Mouse (Mus musculus): Measurements from ENCODE around the gene Nck2. TPM values are rescaled to one million over a fixed set of nuclear protein-coding genes. Genes with fewer than 3 reads are reported as not detected.
A peak's percentile ranks its signal among the peaks of the same experiment; 100 is the strongest.

The Nck2 gene
- total RNA-seq, 2 experiments from 2014 or later: 55.6 to 56.3 TPM

DNA sequence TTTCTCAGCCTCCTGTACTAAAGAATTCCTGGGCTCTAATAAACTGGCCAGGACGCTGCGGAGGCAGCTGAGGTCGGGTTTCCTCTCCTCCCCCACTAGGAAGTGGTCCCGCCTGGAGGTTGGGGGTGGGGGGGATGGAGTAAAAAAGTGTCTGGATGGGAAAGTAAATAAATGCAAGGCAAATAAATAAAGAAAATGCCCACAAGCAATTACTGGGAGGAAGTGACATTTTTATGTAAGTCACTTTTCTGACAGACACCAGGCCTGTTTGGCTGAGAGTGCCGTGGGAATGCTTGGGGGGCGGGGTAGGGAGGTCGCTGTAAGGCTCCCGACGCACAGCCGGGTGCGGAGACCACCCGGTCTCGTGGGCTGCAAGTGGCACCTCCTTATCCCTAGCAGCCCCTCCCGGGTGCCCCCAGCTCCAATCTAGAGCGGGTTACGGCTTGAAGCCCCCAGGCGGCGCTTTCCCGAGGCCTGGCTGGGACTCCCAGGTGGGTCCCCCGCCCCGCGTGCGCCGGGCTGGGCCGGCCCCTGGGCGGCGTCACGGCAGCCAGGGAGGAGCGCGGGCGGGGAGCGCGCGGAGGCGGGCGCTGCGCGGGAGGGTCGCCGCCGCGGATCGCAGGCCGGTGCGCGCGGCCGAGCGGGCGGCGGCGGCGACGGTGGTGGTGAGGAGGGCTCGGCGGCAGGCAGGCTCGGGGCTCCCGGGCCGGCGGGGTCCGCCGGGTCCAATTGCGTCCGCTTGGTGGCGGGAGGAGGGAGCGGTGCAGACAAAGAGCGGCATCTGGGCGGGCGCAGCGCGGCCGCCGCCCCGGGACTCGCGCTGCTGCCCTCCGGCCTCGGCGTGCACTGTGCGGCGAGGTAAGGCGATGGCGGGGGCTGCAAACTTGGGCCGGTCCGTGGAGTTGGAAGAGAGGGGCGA, 1.1 kb downstream of the Nck2 start:
- H3K4me3 ChIP-seq: peak overlapping the region; percentile 69

DNA sequence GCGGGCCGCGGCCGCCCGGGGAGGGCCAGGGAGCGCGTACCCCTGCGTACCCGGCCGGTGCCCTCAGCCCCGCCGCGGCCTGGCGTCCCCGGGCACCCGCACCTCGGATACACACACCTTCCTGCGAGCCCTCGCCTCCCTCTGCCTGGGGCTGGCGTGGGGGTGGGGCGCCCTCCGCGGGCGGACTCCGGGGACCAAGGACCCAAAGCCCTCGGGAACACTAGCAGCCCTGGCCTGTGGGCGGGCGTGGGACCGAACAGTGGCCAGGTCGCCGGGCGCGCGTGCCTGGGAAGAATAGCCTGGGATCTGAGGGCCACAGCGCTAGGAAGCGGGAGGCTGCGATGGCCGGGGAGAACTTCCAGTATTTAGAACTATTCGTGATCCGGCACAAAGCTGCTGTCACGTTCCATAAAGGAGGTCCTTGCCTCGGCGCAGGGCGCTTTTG, 1.7 kb downstream of the Nck2 start:
- peak overlapping the region; percentile 69 for H3K4me3 ChIP-seq
- DNase-seq (ENCODE audit: low spot score in 2 of 2): peak in 1 of 2 experiments; percentile 44
- peak overlapping the region; percentile 96 for H3K27ac ChIP-seq
- no peak for TF ChIP-seq CTCF (conservative IDR thresholded peaks at IDR 0.05)

More for the DNA sequence above, 1.1 kb downstream of the Nck2 start:
- peak; percentile 62 for TF ChIP-seq CTCF (conservative IDR thresholded peaks at IDR 0.05)
- H3K27ac ChIP-seq: peak overlapping the region; percentile 96
- DNase-seq (ENCODE audit: low spot score in 2 of 2): peak; percentile 66 to 77

DNA sequence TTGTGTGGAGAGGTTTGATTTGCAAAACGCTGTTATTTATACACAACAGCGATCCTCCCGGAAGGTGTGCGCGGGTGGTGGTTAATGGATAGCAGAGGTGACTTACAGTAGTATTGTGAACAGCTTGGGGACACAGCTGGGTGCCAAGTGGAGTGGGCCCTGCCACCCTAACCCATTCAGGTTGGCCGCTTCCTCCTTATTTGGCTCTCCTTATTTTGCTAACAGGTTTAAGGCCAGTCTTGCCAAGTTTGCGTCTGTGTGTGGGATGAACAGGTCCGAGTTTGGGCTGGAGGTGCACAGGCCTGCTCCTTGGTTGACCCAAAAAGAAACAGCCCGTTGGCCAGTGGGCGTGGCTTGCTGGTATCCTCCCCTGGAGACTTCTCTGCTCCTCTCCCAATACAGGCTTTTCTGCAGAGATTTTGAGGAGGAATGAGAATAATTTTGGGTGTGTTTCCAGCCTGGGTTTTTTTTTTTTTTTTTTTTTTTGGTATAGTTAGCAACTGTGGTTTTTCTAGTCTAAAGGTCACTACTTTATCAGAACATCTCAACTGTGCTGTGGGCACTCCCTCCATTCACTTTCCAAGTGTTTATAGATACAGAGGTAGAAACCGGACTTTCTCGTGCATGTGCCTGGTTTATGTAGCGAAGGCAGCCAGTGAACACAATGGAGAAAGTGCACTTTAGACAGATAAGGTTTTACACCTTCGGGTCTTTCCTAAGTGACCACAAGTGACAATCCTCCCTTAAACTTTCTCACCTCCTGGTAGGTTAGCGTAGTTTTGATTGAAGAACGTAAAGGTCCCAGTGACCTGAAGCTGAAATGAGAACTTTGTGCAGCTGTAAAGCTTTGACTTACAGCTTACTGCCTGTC, 2.6 kb downstream of the Nck2 start:
- Histone ChIP-seq H3K4me3 (peak overlapping the region; percentile 69), H3K27ac (peak overlapping the region; percentile 96)
- TF ChIP-seq CTCF (conservative IDR thresholded peaks at IDR 0.05): no peak
- DNase-seq (ENCODE audit: low spot score in 2 of 2): no peak

DNA sequence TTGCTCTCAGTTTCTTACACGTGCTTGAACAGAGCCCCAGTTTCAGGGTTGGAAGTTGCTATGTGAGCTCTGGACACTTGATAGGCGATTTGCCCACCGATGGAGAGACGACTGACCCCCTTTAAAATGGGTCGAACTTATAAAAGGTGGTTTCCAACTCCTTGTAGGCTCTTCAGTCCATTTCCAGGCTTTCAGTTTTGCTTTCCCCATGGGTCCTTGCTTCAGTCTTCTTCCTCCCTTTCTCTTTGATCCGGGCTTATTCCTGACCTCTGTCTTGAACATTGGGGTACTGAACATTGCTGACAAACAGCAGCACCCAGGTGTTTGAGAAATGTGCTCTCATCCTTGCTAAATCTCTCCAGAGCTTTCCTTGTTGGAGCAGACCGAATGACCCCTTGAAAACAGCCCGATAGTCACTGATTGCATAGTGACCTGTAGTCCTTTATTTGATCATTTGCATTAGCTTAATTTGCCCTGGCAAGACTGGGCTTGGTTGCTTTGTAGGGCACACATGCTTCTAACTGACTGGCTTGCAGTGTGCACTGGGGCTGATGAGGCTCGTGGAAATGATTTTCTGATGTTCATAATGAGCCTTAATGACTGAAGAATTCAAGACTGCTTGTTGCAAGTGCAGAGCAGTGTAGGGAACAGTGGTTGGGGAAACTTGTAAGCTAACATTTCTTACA, 3.4 kb downstream of the Nck2 start:
- Histone ChIP-seq H3K4me3 (peak overlapping the region; percentile 69), H3K27ac (no peak overlapping the region)
- no peak for DNase-seq (ENCODE audit: low spot score in 2 of 2)
- TF ChIP-seq CTCF (conservative IDR thresholded peaks at IDR 0.05): no peak

DNA sequence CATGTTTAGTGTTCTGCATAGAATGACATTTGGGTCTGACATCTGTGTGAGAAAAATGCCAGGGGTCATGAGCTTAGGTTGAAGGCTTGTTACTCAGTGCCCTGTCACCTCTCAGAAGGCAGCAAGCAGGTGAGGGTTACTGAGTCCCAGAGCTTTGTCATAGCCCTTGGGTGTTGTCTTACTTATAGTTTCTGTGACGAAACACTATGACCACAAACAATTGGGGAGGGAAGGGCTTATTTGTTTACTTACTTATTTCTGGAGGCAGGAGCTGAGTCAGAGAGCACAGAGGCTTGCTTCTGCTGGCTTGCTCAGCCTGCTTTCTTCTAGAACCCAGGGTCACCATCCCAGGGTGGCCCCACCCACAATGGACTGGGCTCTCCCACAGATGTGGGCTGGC, 6.4 kb downstream of the Nck2 start:
- Histone ChIP-seq H3K4me3 (no peak overlapping the region), H3K27ac (no peak overlapping the region)
- no peak for TF ChIP-seq CTCF (conservative IDR thresholded peaks at IDR 0.05)
- no peak for DNase-seq (ENCODE audit: low spot score in 2 of 2)

DNA sequence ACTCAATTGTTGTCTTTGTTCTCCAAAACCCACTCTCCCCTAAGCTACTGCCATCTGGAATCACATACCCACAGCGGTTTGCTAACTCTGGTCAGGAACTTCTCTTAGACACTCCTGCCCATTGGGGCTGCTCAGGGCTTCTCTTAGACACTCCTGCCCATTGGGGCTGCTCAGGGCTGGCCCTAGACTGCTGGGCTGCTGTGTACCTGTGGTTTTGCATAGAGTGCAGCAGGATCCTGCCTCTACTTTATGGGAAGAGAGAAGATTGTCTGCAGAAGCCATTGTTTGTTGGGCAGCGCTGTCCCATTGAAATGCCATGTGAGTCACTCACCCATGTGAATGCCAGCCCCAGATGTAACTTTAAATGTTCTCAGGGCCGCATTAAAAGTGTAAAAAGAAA, 9.3 kb downstream of the Nck2 start:
- H3K27ac ChIP-seq: no peak overlapping the region
- no peak for DNase-seq (ENCODE audit: low spot score in 2 of 2)
- no peak for TF ChIP-seq CTCF (conservative IDR thresholded peaks at IDR 0.05)
- no peak overlapping the region for H3K4me3 ChIP-seq

DNA sequence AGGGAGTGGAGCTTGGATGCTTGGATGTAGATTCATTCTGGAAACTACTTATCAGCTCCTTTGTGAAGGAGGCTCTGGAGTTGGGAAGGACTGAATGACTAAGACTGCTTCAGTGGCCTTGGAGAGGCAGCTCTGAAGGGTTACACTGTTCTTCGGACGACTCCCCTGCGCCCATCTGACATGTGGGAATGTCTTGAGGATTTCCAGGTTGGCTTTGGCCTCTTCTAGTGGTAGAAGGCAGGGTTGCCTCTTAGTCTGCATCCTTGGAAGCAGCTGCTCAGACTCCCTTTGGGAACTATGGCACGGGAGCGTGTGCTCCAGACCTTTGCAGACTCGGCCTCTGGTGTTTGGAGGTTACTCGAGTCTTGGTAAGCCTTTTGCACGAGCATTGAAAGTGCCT, 10.4 kb downstream of the Nck2 start:
- TF ChIP-seq CTCF (conservative IDR thresholded peaks at IDR 0.05): no peak
- Histone ChIP-seq H3K4me3 (no peak overlapping the region), H3K27ac (no peak overlapping the region)
- DNase-seq (ENCODE audit: low spot score in 2 of 2): no peak

DNA sequence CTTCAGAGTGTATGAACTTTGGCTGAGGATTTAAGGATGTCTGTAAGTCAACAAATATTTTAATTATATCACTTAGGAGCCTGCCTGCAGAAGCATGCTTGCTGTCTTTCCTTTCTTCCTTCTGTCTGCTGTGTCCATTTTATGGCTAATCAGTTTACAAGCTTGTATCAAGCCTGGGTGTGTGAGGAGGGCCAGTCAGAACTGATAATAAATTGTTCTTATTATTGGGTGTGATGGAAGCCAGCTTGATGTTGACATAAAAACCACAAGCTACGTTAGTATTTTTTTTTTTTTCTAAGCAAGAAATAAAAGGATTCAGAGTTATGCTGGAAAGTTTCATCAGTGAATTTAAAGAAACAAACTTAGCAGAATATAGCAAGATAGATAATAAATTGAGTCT, 10.8 kb downstream of the Nck2 start:
- no peak overlapping the region for H3K4me3 ChIP-seq
- TF ChIP-seq CTCF (conservative IDR thresholded peaks at IDR 0.05): no peak
- DNase-seq (ENCODE audit: low spot score in 2 of 2): no peak
- no peak overlapping the region for H3K27ac ChIP-seq

DNA sequence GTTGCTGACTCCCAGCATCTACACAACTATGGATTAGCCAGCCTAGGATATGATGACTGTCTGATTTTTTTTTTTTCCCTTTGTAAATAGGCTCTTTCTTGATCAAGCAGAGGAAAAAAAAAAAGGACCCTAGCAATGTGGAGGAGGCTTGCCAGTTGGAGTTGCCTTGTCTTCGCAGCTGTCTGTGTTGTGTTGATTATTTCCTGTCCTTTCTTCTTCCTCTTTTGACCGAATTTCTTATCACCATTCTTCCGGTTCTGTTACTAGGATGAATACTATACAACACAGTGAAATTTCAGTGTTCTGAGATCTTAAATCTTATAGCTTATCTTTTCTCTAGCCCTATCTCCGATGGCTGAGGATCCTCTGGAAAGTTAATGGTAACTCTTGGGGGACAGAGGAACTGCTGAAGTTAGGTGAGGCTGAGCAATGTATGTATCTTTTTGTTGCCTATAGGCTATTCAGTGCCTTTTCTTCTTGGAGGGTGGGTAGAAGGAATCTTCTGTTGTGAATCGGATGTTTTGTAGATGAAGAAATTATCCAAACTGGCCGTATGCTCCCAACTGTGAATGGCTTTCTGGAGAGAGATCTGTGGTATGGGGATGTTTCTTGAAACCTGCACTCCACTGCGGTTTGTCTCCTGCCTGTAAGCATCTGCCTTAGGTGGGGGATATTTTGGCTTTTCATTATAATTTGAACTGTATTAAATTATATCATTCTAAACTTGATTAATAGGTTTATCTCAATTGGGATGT, 12.8 kb downstream of the Nck2 start:
- TF ChIP-seq CTCF (conservative IDR thresholded peaks at IDR 0.05): no peak
- no peak for DNase-seq (ENCODE audit: low spot score in 2 of 2)
- Histone ChIP-seq H3K27ac (no peak overlapping the region), H3K4me3 (no peak overlapping the region)

DNA sequence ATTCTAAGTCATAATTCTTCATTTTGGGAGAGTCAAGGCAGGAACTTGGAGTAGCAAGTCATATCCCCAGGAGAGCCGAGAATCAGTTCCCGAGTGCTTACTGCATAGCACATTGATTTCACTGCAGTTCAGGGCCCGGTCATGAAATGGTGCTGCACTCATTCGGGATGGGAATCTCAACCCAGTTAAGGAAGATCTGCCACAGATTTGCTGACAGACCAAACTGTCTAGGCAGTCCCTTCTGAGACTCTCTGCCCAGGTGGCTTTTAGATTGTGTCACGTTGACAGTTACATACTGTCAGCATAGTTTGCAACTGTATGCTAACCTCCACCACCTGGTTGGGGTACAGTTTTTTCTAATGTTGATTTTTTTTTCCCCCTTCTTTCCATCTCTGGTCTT, 16.1 kb downstream of the Nck2 start:
- Histone ChIP-seq H3K4me3 (no peak overlapping the region), H3K27ac (no peak overlapping the region)
- no peak for DNase-seq (ENCODE audit: low spot score in 2 of 2)
- no peak for TF ChIP-seq CTCF (conservative IDR thresholded peaks at IDR 0.05)

DNA sequence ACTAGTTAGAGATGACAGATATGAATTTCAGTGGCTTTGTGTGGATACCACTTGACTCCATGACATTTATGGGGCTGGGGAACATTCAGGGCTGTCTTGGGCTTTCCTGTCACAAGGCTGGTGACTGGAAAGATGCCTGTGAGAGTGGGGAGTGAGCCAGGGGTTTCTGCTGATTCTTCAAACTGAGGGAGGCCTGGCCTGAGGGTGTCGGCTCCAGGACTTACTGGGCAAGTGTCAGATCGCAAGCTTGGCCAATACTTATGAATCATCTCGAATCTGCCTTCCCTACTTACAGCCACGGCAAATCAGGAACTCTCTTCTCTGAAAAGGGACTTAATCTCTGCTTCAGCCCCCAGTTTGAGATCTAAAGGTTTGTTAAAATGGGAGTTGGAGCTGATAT, 18.3 kb downstream of the Nck2 start:
- Histone ChIP-seq H3K27ac (no peak overlapping the region), H3K4me3 (no peak overlapping the region)
- DNase-seq (ENCODE audit: low spot score in 2 of 2): no peak
- TF ChIP-seq CTCF (conservative IDR thresholded peaks at IDR 0.05): no peak
